Mouse (Mus musculus): ENCODE measurements around the gene Thada. TPM values are rescaled to one million over a fixed set of nuclear protein-coding genes. Genes with fewer than 3 reads are reported as not detected.
A peak's percentile ranks its signal among the peaks of the same experiment; 100 is the strongest.

The Thada gene
- polyA plus RNA-seq, 1 experiment from 2014 or later = 2.3 TPM

GRCm38 (mm10) chr17:84152976-84153786, 312.8 kb downstream of the Thada start:
- no peak for ATAC-seq
- 67% methylated on average over 12 of the region's 12 CpGs for WGBS
- H3K27ac ChIP-seq (ENCODE audit: low read length) = no peak overlapping the region
- TF ChIP-seq CTCF (IDR thresholded peaks at IDR 0.05) = no peak
- TF ChIP-seq EP300 (IDR thresholded peaks at IDR 0.05) = no peak
- peaks cover 10% of the 10 kb centered on the region for H3K4me1 ChIP-seq (ENCODE audit: insufficient read depth, low read depth, low read length)
- H3K36me3 ChIP-seq (ENCODE audit: insufficient read depth, low read length) = no peaks in the 10 kb centered on the region
- 0 out of 2 replicates have a peak, but pooled peaks cover 3% of the 10 kb centered on the region for H3K27me3 ChIP-seq (replicated peaks; ENCODE audit: insufficient read depth, low read length)
- no peak overlapping the region for H3K4me2 ChIP-seq (replicated peaks; ENCODE audit: low read depth, low read length)
- no peak overlapping the region for H3K9ac ChIP-seq (replicated peaks; ENCODE audit: low read depth)
- no peak for DNase-seq (ENCODE audit: low spot score)
- no peaks in the 10 kb centered on the region for H3K9me3 ChIP-seq (ENCODE audit: low read length)
- H3K4me3 ChIP-seq (ENCODE audit: low read depth, low read length) = no peak overlapping the region

GRCm38 (mm10) chr17:84152206-84152975, 313.6 kb downstream of the Thada start:
- Histone ChIP-seq H3K27me3 (replicated peaks; ENCODE audit: insufficient read depth, low read length) (0 out of 2 replicates have a peak, but pooled peaks cover 3% of the 10 kb centered on the region), H3K4me1 (ENCODE audit: insufficient read depth, low read depth, low read length) (peaks cover 13% of the 10 kb centered on the region), H3K9me3 (ENCODE audit: low read length) (no peaks in the 10 kb centered on the region), H3K9ac (replicated peaks; ENCODE audit: low read depth) (no peak overlapping the region), H3K27ac (ENCODE audit: low read length) (no peak overlapping the region), H3K4me2 (replicated peaks; ENCODE audit: low read depth, low read length) (no peak overlapping the region), H3K4me3 (ENCODE audit: low read depth, low read length) (no peak overlapping the region), H3K36me3 (ENCODE audit: insufficient read depth, low read length) (no peaks in the 10 kb centered on the region)
- WGBS = 48% methylated on average over 6 of the region's 6 CpGs
- TF ChIP-seq EP300 (IDR thresholded peaks at IDR 0.05) (no peak), CTCF (IDR thresholded peaks at IDR 0.05) (no peak)
- ATAC-seq = no peak
- no peak for DNase-seq (ENCODE audit: low spot score)

- DNase-seq (ENCODE audit: low spot score) (no peak), ATAC-seq (no peak)
- no peak overlapping the region for H3K4me3 ChIP-seq (ENCODE audit: low read depth, low read length)
- TF ChIP-seq CTCF (IDR thresholded peaks at IDR 0.05) (no peak), EP300 (IDR thresholded peaks at IDR 0.05) (no peak)
- H3K27me3 ChIP-seq (replicated peaks; ENCODE audit: insufficient read depth, low read length) = 0 out of 2 replicates have a peak, but pooled peaks cover 3% of the 10 kb centered on the region
- 78% methylated on average over 6 of the region's 6 CpGs for WGBS
- no peaks in the 10 kb centered on the region for H3K36me3 ChIP-seq (ENCODE audit: insufficient read depth, low read length)
- H3K4me2 ChIP-seq (replicated peaks; ENCODE audit: low read depth, low read length) = no peak overlapping the region
- H3K27ac ChIP-seq (ENCODE audit: low read length) = no peak overlapping the region
- no peak overlapping the region for H3K9ac ChIP-seq (replicated peaks; ENCODE audit: low read depth)
- no peaks in the 10 kb centered on the region for H3K9me3 ChIP-seq (ENCODE audit: low read length)
- peaks cover 20% of the 10 kb centered on the region for H3K4me1 ChIP-seq (ENCODE audit: insufficient read depth, low read depth, low read length)
Measured at GRCm38 (mm10) chr17:84151306-84151705, 314.7 kb downstream of the Thada start.

- Histone ChIP-seq H3K36me3 (ENCODE audit: insufficient read depth, low read length) (no peaks in the 10 kb centered on the region), H3K27me3 (replicated peaks; ENCODE audit: insufficient read depth, low read length) (0 out of 2 replicates have a peak, but pooled peaks cover 3% of the 10 kb centered on the region), H3K4me3 (ENCODE audit: low read depth, low read length) (no peak overlapping the region), H3K4me1 (ENCODE audit: insufficient read depth, low read depth, low read length) (peaks cover 24% of the 10 kb centered on the region), H3K27ac (ENCODE audit: low read length) (no peak overlapping the region), H3K9me3 (ENCODE audit: low read length) (no peaks in the 10 kb centered on the region), H3K9ac (replicated peaks; ENCODE audit: low read depth) (no peak overlapping the region), H3K4me2 (replicated peaks; ENCODE audit: low read depth, low read length) (no peak overlapping the region)
- DNase-seq (ENCODE audit: low spot score) (no peak), ATAC-seq (no peak)
- 90% methylated on average over 8 of the region's 8 CpGs for WGBS
- TF ChIP-seq EP300 (IDR thresholded peaks at IDR 0.05) = no peak
- TF ChIP-seq CTCF (IDR thresholded peaks at IDR 0.05) = no peak
Measured at GRCm38 (mm10) chr17:84150291-84150690, 315.7 kb downstream of the Thada start.

GRCm38 (mm10) chr17:84149566-84149965, 316.4 kb downstream of the Thada start:
- no peak for TF ChIP-seq CTCF (IDR thresholded peaks at IDR 0.05)
- TF ChIP-seq EP300 (IDR thresholded peaks at IDR 0.05) = no peak
- Histone ChIP-seq H3K36me3 (ENCODE audit: insufficient read depth, low read length) (no peaks in the 10 kb centered on the region), H3K27me3 (replicated peaks; ENCODE audit: insufficient read depth, low read length) (0 out of 2 replicates have a peak, but pooled peaks cover 3% of the 10 kb centered on the region), H3K4me3 (ENCODE audit: low read depth, low read length) (no peak overlapping the region), H3K4me1 (ENCODE audit: insufficient read depth, low read depth, low read length) (peaks cover 26% of the 10 kb centered on the region), H3K27ac (ENCODE audit: low read length) (0 out of 2 replicates have a peak overlapping the region, but pooled peaks have one; percentile 70), H3K9me3 (ENCODE audit: low read length) (no peaks in the 10 kb centered on the region), H3K4me2 (replicated peaks; ENCODE audit: low read depth, low read length) (no peak overlapping the region), H3K9ac (replicated peaks; ENCODE audit: low read depth) (no peak overlapping the region)
- DNase-seq (ENCODE audit: low spot score) = no peak
- 68% methylated on average over 5 of the region's 5 CpGs for WGBS
- ATAC-seq = no peak
